Mouse (Mus musculus) neutrophil, adult 65 days (primary cell): ENCODE results near the gene Crb2. TPM values are rescaled to one million over a fixed set of nuclear protein-coding genes. Genes with fewer than 3 reads are reported as not detected.

Experiments used
- total RNA-seq: library from RNA; stranded (reverse); gene quantifications from 2 replicates; pipeline ENCODE4 v1.2.4, GENCODE M21; 2023

The Crb2 gene
- total RNA-seq: not detected in 2 replicates

GRCm38 (mm10) chr2:37776016-37776415, at the start of gene Crb2:
Gene Crb2 (plus strand): TSS chr2:37776249.

Other genes starting within 250 kb of the Crb2 start
- 10.2 and 15.1 TPM in 2 replicates for gene Strbp, start 72.4 kb upstream of the Crb2 start, total RNA-seq